Mouse (Mus musculus): ENCODE data around the gene Zscan20. TPM values are rescaled to one million over a fixed set of nuclear protein-coding genes. Genes with fewer than 3 reads are reported as not detected.
A peak's percentile ranks its signal among the peaks of the same experiment; 100 is the strongest.

The Zscan20 gene
- 1 to 10 TPM; 3.1 to 3.4 TPM for total RNA-seq (2021)
- long read RNA-seq, experiment 1, partial matches to known transcripts = 1 of 1 reads
- long read RNA-seq, experiment 1, other reads (novel, unspliced or antisense) = 0 of 1 reads
- long read RNA-seq, experiment 2, full-length matches to known transcripts = 2 of 3 reads
- long read RNA-seq, experiment 2, partial matches to known transcripts = 0 of 3 reads
- long read RNA-seq, experiment 2, other reads (novel, unspliced or antisense) = 1 of 3 reads

DNA sequence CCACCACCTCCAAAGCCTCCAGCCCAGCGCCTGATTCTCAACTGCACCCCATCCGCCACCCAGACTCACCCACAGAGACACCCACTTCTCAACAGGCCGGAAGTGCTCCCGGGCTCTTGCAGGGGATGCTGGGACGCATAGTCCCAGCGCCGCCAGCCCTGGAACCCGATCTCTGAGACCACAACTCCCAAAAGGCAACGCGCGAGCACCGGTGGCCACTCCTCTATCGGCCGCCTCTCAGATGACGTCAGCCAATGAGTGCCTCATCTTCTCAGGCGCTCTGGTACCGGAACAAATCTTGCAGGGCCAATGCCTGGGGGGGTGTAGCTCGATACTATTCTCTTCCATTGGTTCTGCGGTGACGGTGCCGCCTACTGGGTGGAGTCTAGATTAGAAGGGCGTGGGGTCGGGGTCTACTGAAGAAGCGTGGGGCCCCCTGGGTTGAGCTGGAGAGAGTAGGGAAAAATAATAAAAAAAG lies at the start of gene Zscan20:
Zscan20 (minus strand) TSS at position 174 of the 478 bp plus-strand sequence.
- DNase-seq = peak; percentile 85

GRCm38 (mm10) chr4:128655446-128655845 lies 45.5 kb upstream of the Zscan20 start:
- DNase-seq = no peak

- peak; percentile 88 for DNase-seq
These were observed 44.8 kb upstream of the Zscan20 start, which contains the start of gene Phc2 for GRCm38 (mm10) chr4:128654505-128655381. Gene Phc2 (plus strand): TSS chr4:128654702.

DNA sequence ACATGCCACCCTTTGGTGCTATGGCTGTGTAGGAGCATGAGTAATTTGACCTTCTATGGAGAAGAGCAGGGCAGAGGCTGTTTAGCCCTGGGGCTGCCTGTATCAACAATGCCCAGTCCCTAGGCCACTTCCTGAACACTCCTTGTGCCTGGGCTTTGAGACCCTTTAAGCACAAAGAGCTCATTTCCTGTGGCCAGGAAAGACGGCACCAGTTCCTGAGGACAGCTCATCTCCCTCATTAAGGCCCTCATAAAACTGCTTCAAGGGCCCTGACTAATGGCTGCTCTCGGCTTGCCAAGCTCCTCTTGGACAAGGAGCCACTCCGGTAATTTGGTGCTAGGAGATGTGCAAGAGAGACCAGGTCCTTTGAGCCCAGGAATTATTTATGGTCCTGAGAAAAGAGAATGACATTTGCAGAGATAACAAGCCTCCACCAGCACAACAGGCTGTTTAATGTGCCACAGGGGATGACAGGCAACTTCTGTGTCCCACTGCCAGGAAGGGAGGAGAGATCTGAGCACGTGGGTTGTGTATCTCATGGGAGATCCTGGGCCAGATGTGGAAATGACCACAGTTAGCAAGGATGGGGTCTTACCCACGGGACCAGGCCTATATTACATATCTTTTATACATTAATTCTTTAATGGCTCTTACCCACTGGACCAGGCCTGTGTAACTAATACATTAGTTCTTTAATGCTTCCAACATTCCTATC lies 42.8 kb upstream of the Zscan20 start:
- no peak for DNase-seq

- peak; percentile 27 for DNase-seq
These were observed 41.6 kb upstream of the Zscan20 start for GRCm38 (mm10) chr4:128651530-128651929.

DNA sequence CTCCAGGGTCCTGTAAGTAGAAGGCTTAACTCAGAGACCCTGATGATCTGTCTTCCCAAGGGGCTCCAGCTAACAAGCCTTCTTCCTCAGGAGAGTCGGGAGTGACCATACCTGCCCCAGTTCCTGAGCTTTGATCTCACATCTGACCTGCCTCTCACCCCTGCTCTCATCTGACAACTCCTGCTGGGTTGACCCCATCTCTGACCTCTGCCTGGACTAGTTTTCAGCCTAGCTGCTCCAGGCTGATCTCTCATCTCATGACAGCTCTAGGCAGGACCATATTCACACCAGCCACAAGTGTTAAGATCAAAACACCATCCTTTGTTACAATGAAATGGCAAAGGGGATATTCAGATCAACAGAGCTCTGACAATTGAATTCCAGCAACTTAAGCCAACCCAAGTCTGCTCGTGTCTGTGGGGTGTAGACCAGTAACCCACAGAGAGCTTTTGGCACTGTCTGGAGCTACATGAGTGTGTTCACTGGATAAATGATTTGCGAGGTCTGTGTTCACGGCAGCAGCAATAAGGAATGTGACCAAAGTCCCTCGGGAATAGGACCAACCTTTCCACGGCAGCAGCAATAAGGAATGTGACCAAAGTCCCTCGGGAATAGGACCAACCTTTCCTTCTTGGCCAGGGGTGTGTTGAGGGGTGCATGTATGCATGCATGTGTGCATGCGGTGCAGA lies 38.8 kb upstream of the Zscan20 start:
- no peak for DNase-seq

DNA sequence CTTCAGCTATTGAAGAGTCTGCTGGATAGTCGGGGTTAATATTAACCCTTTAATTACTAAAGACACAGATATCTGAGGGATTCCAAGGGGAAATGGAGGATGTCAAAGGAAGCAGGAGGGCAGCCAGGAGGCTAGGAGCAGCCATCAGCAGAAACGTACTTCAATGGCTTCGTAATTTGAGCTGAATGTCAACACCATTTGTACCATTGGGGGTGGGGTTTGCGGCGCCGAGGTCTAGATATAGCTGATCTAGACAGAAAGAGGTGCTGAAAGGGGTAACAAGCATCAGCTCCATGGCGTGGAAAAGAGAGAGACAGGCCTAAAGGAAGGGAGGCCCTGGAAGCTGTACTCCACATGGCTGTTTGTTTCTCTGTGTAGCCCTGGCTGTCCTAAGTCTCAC lies 36.9 kb upstream of the Zscan20 start:
- DNase-seq = no peak

DNA sequence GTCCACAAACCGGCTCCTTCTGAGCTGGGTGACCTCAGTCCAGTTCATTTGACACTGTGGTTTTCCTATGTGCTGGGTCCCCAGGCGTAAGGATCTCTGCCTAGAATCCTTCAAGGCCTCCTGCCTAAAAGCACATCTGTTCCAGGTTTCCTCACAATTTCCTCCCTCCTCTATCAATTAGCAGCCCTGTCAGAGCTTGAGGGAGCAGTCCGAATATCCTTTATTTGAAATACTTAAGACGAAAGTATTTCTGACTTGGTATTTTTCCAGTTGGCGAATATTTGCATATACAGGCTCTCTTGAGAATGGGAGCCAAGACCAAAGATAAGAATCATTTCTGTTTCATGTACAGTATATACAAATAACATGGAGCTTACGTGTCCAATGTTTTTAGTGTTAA lies 36.0 kb upstream of the Zscan20 start:
- no peak for DNase-seq

GRCm38 (mm10) chr4:128641766-128642717 lies 32.1 kb upstream of the Zscan20 start:
- no peak for DNase-seq

DNA sequence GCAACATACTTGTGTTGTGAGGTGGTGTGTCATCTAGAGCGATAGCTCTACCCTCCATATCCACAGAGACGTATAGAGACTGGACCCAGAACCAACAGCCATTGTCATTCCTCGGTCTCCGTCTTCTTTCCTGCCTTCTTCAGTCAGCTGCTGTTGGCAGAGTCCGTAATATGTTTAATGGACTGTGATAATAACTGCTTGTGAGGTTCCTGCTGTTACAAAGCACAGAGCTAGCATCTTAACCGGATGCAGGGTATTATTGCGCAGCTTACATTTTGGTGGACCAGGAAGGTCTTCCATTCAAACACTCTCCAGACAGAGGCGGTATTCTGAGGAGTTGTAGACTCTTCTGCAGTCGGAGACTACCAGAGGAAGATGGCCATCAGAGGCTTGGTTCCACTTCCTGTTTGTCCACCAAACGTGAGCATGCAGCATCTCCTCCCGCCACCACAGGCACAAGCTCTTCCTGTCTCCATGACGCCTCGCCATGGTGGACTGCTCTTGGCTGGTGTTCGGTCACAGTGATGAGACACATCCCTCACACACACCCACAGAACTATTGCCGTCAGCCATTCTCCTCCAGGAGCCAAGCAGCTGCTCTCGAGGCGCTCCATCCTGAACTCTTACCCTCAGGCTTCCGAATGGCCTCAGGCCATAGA lies 28.5 kb upstream of the Zscan20 start:
- DNase-seq = no peak

- no peak for DNase-seq
These were observed 27.4 kb upstream of the Zscan20 start for GRCm38 (mm10) chr4:128637250-128637649.

GRCm38 (mm10) chr4:128635894-128636585 lies 26.1 kb upstream of the Zscan20 start:
- no peak for DNase-seq

DNA sequence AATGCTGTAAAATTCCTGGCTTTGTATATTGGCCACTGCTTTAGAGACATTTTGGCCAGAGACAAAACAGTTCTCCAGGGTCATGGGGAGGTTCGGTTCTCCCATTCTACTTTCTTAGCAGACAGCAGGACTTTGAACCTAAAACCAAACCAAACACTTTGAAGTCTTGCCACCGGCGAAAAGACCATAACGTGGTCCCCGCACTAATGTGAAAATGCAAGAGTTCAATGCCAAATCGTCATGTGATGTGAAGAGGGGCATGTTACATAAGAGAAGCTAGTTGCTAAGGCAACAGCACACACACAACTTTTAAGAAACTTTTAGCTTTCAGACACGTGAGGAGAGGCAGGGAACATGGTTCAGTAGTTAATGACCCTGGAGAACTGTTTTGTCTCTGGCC lies 25.6 kb upstream of the Zscan20 start:
- DNase-seq = no peak

GRCm38 (mm10) chr4:128621109-128621508 lies 11.2 kb upstream of the Zscan20 start:
- DNase-seq = no peak

DNA sequence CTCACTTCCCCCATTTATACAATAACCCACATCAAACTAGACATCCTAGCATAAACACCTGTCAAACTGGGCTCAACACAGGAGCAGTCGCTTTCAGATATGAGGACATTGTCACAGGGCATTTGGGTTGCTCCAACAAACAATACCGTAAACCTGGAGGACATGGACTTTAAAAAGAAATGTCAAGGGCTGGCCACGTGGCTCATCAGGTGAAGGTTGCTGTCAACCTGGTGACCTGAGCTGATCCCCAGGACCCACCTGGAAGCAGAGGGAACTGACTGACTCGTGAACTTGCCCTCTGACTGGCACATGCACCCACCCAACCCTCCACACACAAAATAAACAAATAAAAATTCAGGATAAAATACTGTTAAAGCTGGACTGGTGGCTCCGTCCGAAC lies 10.7 kb upstream of the Zscan20 start:
- no peak for DNase-seq

- no peak for DNase-seq
These were observed 9.1 kb upstream of the Zscan20 start for GRCm38 (mm10) chr4:128618963-128619362.

- DNase-seq = no peak
These were observed 8.5 kb upstream of the Zscan20 start, which contains the start of gene Tlr12 for GRCm38 (mm10) chr4:128618246-128618911. Gene Tlr12 (minus strand): TSS chr4:128618619.

DNA sequence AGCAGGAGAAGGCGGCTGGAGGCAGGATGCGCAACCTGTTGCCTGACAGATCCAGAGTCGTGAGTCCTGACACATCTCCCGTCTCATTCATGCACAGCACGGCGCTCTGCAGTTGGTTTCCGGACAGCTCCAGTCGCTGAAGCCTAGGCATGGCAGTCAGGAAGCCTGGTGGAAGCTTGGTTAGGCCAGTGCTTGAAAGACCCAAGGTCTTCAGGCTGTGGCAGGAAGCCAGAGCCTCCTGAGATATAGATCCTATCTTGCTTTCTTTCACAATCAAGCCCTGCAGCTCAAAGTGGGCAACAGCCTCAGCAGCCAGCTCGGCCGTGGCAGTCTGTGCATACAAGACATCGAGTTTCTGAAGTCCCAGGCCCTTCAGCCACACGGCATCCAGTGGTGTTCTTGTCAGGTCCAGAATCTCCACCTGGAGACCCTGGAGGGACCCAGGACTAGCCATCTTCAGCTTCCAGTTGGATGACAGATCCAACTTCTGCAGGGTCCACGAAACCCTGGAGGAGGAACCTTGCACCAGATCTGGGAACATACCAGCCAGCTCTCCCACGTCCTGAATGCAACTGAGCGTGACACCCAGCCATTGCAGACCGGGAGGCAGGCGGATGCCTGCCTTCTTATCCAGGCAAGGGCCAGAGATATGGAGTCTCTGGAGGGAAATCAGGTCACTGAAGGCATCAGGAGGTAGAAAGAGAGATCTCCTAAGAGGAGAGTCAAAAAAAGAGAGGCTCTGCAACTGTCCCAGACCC lies 7.6 kb upstream of the Zscan20 start:
- no peak for DNase-seq

Measured in gastrocnemius, postnatal 10 days (tissue).